Mouse (Mus musculus): ENCODE data around the gene Col6a6. TPM values are rescaled to one million over a fixed set of nuclear protein-coding genes. Genes with fewer than 3 reads are reported as not detected.

Gene Col6a6
- total RNA-seq, 2 experiments from 2014 or later = 0.30 to 0.34 TPM

DNA sequence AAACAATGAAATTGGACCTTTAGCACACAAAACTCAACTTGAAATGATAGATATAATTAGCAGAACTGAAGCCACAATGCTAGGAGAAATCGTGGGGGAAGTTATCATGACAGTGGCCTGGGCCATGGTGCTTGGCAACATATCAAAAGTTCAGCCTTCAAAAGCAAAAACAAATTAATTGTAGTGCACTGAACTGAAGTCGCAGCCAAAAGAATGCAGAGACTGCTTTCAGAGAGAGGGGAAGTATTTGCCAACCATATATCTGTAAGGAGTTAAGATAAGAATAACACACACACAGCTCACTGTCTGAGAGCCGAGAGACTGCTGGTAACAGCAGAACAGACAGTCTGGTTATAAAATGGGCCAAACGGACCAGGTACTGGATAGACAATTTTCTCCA, 33.0 kb downstream of the Col6a6 start:
- intact Hi-C loops (cut with DNase I) = no loop called here
- H3K27ac ChIP-seq = no peak overlapping the region
- no peak overlapping the region for H3K4me3 ChIP-seq
- DNase-seq (ENCODE audit: extremely low spot score in 1 of 2, low spot score in 2 of 2) = no peak
- no peak for TF ChIP-seq CTCF (IDR thresholded peaks at IDR 0.05)

DNA sequence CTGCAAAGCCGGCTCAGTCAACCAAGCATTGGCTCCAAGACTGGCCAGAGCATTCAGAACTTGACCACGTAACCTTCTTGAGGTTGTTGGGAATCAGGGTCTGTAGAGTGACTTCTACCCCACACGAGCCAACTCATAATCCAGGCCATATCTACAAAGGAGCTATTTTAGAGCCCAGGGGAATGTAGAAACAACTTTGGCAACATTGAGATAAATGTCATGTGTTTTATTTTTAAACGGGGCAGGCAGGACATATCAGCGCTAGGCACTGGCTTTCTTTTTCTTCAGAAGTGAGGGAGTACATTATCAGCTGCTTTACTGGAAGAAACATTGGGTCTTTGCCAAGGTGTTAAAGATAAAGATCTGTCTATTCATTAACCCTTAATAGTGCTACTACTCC, 36.1 kb downstream of the Col6a6 start:
- Histone ChIP-seq H3K27ac (no peak overlapping the region), H3K4me3 (no peak overlapping the region)
- DNase-seq (ENCODE audit: extremely low spot score in 1 of 2, low spot score in 2 of 2) = no peak
- intact Hi-C loops (cut with DNase I) = no loop called here
- no peak for TF ChIP-seq CTCF (IDR thresholded peaks at IDR 0.05)

DNA sequence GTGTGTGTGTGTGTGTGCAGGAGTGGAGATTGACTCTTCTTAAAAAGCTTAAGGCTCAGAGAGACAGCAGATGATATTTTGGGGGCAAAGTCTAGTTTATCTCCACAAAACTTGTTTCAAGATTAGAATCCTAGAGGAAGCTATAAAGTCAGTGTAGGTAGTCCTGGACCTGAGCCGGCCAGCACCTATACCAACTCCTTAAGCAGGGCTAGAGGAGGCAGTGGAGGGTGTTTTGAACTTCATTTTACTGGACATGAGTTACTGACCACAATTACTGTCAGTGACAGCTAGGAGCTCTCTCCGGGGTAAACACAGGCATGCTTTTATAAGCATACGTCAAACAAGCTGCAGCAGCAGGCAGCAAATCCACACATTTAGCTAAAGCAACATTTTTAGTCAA, 39.8 kb downstream of the Col6a6 start:
- TF ChIP-seq CTCF (IDR thresholded peaks at IDR 0.05) = no peak
- Histone ChIP-seq H3K27ac (no peak overlapping the region), H3K4me3 (no peak overlapping the region)
- DNase-seq (ENCODE audit: extremely low spot score in 1 of 2, low spot score in 2 of 2) = no peak
- intact Hi-C loops (cut with DNase I) = no loop called here

GRCm38 (mm10) chr9:105787800-105788199, 40.2 kb downstream of the Col6a6 start:
- intact Hi-C loops (cut with DNase I) = no loop called here
- no peak for DNase-seq (ENCODE audit: extremely low spot score in 1 of 2, low spot score in 2 of 2)
- TF ChIP-seq CTCF (IDR thresholded peaks at IDR 0.05) = no peak
- Histone ChIP-seq H3K27ac (no peak overlapping the region), H3K4me3 (no peak overlapping the region)

DNA sequence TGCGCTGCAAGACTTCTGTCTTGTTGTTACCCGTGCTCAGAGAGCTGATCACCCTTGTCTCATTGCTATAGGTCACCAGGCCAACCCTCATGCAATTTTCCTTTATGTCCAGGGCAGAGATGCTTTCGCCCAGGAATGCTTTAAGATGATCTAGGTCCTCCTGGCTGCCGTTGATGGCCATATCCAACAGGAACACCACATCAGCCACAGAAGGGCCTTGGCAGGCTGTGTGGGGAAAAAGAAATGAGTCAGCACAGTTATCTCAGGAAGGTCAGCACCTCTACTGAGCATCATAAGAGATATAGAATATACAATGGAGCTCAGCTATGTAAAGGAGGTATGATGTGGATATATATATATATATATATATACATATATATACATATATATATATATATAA, 43.9 kb downstream of the Col6a6 start:
- H3K4me3 ChIP-seq = no peak overlapping the region
- DNase-seq (ENCODE audit: extremely low spot score in 1 of 2, low spot score in 2 of 2) = no peak
- no peak for TF ChIP-seq CTCF (IDR thresholded peaks at IDR 0.05)
- no peak overlapping the region for H3K27ac ChIP-seq
- intact Hi-C loops (cut with DNase I) = no loop called here

- DNase-seq (ENCODE audit: extremely low spot score in 1 of 2, low spot score in 2 of 2) = no peak
- TF ChIP-seq CTCF (IDR thresholded peaks at IDR 0.05) = no peak
- no peak overlapping the region for H3K27ac ChIP-seq
- H3K4me3 ChIP-seq = no peak overlapping the region
- intact Hi-C loops (cut with DNase I) = no loop called here
Measured at GRCm38 (mm10) chr9:105780696-105781095, 47.3 kb downstream of the Col6a6 start.

GRCm38 (mm10) chr9:105778741-105779140, 49.2 kb downstream of the Col6a6 start:
- TF ChIP-seq CTCF (IDR thresholded peaks at IDR 0.05) = no peak
- intact Hi-C loops (cut with DNase I) = no loop called here
- no peak for DNase-seq (ENCODE audit: extremely low spot score in 1 of 2, low spot score in 2 of 2)
- Histone ChIP-seq H3K4me3 (no peak overlapping the region), H3K27ac (no peak overlapping the region)

DNA sequence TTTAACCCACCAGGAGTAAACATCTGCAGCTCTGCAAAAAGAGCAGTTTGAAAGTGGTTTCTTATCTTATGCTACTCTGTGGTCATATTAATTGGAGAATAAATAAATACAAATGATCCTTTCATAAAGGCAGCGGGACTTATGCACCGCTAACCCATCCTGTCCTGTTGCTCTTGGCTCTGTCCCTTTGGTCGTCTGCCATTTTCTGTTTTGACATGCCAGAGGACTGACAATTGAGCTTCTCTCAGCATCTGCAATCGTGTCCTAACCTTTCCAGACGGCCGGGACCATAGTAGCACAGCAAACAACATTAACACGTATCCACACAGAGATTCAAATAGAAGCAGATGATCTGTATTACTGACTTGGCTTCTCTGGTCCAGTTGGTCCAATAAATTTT, 53.1 kb downstream of the Col6a6 start:
- no peak for DNase-seq (ENCODE audit: extremely low spot score in 1 of 2, low spot score in 2 of 2)
- intact Hi-C loops (cut with DNase I) = no loop called here
- TF ChIP-seq CTCF (IDR thresholded peaks at IDR 0.05) = no peak

DNA sequence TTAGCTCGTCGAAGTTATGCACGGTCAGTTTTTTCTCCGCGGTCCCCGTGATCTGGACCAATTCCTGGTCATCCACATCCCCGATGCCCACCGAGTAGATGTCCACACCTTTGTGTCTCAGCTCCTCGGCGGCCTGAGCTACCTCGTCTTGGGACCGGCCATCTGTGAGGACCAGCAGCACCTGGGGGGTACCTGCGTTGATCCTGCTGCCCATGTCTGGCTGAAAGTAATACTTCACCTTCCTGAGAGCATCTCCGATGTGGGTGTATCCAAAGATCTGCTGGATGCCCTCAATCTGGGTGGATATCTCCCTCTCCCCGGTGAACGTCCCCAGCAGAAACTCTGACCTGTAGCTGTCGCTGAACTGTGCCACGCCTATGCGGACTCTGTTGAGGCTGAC, 53.6 kb downstream of the Col6a6 start:
- Histone ChIP-seq H3K27ac (no peak overlapping the region), H3K4me3 (no peak overlapping the region)
- intact Hi-C loops (cut with DNase I) = no loop called here
- no peak for TF ChIP-seq CTCF (IDR thresholded peaks at IDR 0.05)
- no peak for DNase-seq (ENCODE audit: extremely low spot score in 1 of 2, low spot score in 2 of 2)

More for the DNA sequence above, 53.1 kb downstream of the Col6a6 start:
- no peak overlapping the region for H3K4me3 ChIP-seq
- H3K27ac ChIP-seq = no peak overlapping the region

DNA sequence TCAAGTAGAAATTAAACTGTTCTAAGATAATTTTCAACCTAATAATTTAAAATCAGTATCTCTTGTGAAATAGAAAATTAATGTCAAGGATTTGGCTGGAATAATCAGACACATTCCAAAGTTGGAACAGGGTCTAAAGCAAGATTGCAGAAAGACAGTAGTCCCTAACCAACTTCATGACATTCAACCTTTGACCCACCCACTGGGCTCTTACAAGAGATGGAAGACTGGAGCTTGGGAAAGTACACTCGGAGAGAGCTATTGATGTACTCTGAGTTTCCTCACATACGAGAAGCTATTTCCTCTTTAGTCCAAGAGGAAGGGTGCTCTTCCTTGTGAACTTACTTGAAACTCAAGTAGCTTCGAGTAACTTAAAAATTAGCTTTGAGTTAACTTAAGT, 56.6 kb downstream of the Col6a6 start:
- TF ChIP-seq CTCF (IDR thresholded peaks at IDR 0.05) = no peak
- no peak for DNase-seq (ENCODE audit: extremely low spot score in 1 of 2, low spot score in 2 of 2)
- Histone ChIP-seq H3K4me3 (no peak overlapping the region), H3K27ac (no peak overlapping the region)
- intact Hi-C loops (cut with DNase I) = no loop called here

- Histone ChIP-seq H3K4me3 (no peak overlapping the region), H3K27ac (no peak overlapping the region)
- DNase-seq (ENCODE audit: extremely low spot score in 1 of 2, low spot score in 2 of 2) = no peak
- intact Hi-C loops (cut with DNase I) = no loop called here
- no peak for TF ChIP-seq CTCF (IDR thresholded peaks at IDR 0.05)
Measured at GRCm38 (mm10) chr9:105770690-105771089, 57.3 kb downstream of the Col6a6 start.

GRCm38 (mm10) chr9:105765891-105766290, 62.1 kb downstream of the Col6a6 start:
- intact Hi-C loops (cut with DNase I) = no loop called here
- no peak for TF ChIP-seq CTCF (IDR thresholded peaks at IDR 0.05)
- no peak overlapping the region for H3K4me3 ChIP-seq
- DNase-seq (ENCODE audit: extremely low spot score in 1 of 2, low spot score in 2 of 2) = no peak
- H3K27ac ChIP-seq = no peak overlapping the region

- H3K27ac ChIP-seq = no peak overlapping the region
- DNase-seq (ENCODE audit: extremely low spot score in 1 of 2, low spot score in 2 of 2) = no peak
- no peak overlapping the region for H3K4me3 ChIP-seq
- TF ChIP-seq CTCF (IDR thresholded peaks at IDR 0.05) = no peak
- intact Hi-C loops (cut with DNase I) = no loop called here
Measured at GRCm38 (mm10) chr9:105764681-105765080, 63.3 kb downstream of the Col6a6 start.

DNA sequence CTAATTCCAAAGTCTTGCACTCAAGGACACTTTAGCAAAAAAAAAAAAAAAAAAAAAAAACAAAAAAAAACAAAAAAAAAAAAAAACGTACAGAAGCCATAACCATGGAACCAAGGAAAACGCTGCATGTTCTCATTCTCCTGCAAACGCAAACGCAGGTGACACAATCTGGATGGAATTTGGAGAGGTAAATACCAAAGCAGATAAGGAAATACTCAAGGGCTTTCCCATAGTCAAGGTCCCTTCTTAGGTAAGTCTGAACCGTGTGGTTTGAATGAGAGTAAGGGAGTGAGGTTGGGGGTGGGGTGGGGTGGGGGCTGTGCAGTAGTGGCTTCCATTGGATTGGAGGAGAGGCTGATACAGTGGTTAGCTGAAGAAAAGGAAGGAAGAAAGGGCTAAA, 63.8 kb downstream of the Col6a6 start:
- H3K27ac ChIP-seq = no peak overlapping the region
- TF ChIP-seq CTCF (IDR thresholded peaks at IDR 0.05) = no peak
- no peak for DNase-seq (ENCODE audit: extremely low spot score in 1 of 2, low spot score in 2 of 2)
- intact Hi-C loops (cut with DNase I) = no loop called here
- no peak overlapping the region for H3K4me3 ChIP-seq
